Mouse (Mus musculus) hematopoietic stem cell, adult 5-6 weeks (primary cell): ENCODE results near the gene Kremen1. TPM values are rescaled to one million over a fixed set of nuclear protein-coding genes. Genes with fewer than 3 reads are reported as not detected.

Experiments used
- ATAC-seq, 2 experiments: fragments of 125-278 bp in 1 of 2; replicated peaks in 1 of 2; 2 replicates each; pipeline ENCODE4 v1.8.0; 2016 to 2017; ENCODE audit warnings: inconsistent platforms in 2 of 2, mild to moderate bottlenecking in 2 of 2, moderate number of reproducible peaks in 2 of 2, low read depth in 1 of 2, moderate TSS enrichment in 1 of 2; ENCODE audit not compliant: low FRiP score in 2 of 2, poor library complexity in 2 of 2, severe bottlenecking in 2 of 2, insufficient read depth in 1 of 2, low TSS enrichment in 1 of 2
- total RNA-seq: library from RNA; stranded (forward); fragments of 172-1452, 232-1000 nt; gene quantifications from 2 replicates; pipeline ENCODE4 v1.2.3, GENCODE M21; 2017

Gene Kremen1
- total RNA-seq, 1 experiment from 2014 or later, result 6.3 TPM

- ATAC-seq, result no peak
These were observed 10.7 kb upstream of the Kremen1 start for GRCm38 (mm10) chr11:5272066-5272360.

GRCm38 (mm10) chr11:5271274-5272065 lies 10.1 kb upstream of the Kremen1 start:
- no peak for ATAC-seq

DNA sequence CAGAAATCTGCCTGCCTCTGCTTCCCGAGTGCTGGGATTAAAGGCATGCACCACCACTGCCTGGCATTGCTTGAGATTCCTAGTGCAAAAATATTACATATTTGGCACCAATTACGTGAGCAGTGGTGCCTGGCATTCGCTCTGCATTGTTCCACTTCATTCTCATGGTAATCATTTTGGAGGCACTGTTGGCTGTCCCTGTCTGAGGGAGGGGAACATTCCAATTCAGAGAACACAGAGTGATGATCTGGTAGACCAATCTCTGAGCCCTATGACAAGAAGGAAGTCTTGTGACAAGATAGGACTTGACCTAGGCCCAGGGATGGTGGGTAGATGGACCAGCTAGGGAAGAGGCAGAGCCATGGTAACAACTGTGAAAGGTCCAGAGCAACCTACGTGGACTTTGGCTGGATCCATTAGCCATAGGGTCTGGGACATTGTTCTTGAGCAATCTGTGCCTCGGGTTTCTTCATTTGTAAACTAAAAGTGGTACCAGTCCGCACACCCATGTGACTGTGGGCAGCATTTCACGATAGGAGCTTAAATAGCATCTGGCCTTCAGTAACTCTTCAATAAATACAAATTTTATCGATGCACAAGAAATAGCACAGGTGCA lies 8.6 kb upstream of the Kremen1 start:
- ATAC-seq, result no peak

GRCm38 (mm10) chr11:5265764-5266163 lies 4.4 kb upstream of the Kremen1 start:
- ATAC-seq, result no peak

DNA sequence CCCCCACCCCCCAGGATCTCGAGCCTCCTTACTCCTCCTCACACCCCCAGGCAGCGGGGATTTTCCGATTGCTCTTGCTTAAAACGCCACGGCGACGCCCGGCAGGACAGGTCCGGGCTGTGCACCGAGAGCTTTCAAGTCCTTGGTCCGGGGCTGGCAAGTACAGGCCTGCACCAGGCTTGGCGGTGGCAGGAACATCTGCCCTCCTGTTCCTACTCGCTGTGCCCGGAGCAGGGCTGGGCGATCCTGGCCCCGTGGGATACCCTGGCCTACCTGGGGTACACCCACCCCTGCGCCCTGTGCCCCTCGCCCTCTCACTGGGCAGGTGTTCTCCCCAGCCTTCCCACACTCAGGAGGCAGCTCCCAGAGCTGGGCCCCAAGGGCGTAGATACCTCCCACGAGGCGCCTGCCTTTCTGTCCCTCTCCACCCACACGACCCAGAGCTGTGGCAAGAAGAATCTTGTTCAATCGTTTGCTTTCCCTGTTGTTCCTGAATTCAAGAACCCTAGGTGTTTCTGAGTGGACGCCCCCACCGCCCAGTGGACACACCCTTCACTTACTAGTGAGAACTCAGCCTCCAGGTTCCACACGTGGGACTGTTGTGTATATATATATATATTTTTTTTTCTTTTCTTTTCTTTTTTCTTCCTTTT lies 1.8 kb upstream of the Kremen1 start:
- no peak for ATAC-seq

DNA sequence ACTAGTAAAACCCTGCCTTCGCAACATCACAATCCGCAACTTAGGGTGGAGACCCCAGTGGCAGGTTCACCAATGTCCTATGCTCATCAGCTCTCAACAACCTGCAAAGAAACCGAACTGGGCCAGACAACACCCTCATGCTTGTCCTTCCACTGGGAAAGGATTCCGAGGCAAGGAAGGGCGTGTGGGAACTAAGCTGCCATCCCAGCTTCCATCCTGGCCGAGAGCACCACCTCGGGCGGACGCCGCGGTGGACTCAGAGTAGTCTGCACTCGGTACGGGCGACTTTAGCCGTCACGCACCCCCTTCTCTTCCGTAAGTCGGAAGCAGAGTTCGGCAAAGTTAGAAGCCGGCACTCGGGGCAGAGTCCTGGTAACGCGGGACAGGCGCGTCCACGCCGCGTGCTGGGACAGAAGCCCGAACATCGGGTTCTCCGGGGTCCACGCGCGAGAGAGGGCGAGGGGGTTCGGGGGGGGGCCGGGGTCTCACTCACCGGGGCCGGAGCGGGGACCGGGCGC lies 357 bp downstream of the Kremen1 start:
- ATAC-seq, result peak in 1 of 2 experiments; percentile 31; a peak in 1 of 4 replicates

DNA sequence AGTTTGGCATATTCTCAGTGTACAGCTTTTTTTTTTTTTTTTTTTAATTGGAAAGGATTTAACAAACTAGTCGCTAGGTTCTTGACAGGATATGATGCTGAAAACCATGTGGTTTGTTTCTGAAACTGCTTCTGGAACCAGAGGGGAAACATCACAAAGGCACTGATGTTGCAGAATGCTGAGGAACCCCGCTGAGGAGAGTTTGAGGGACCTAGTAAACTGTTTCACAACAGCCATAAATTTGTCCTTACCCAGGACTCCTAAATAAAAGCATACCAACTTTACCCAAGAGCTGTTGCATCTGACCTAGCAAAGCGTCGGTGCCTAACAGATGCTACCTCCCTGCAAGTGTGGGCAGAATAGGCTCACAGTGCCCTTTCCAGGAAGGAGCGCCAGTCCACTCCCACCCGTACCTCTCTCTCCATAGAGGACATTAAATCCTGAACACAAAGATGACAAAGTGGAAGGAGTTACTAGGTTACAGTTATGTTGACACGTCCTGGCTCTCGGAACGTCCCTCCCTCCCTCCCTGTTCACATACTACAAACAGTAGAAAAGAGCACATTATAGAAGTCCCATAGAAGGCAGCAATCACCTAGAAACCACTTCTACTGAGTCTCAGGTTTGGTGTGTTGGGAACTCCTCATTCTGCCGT lies 1.3 kb downstream of the Kremen1 start:
- ATAC-seq, result no peak

- no peak for ATAC-seq
These were observed 3.3 kb downstream of the Kremen1 start for GRCm38 (mm10) chr11:5258036-5258435.

DNA sequence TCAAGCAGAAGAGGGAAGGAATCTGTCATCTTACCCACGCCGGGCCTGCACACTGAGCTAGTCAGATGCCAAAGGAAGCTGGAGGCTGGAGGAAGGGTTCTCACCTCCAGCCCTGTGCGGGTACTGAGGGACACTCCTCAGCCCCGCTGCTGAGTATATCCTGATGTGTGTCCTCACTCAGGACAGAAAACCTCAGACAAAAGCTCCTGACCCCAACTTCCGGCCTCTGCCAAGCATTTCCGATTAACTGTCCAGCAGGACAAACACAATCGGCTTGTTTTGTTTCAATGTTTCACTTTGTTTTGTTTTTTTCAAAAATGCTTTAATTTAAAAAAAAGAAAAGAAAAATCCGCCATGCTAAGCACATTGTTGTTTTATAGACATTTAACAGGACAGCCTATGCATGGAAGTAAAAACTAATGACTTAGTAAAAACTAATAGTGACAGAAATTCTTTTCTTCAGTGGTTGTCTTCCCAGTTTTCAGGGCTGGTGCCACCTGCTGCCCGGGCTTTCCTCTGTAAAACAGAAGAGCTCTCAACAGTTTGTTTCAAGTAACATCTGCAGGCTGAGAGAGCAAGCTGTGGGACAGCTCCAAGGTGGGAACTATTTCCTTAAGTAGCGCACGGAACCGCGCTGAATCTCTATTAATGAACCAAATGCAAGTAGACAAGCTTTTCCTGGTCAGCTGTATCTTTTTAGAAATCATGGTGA lies 4.1 kb downstream of the Kremen1 start:
- ATAC-seq, result no peak

- ATAC-seq, result no peak
These were observed 5.8 kb downstream of the Kremen1 start for GRCm38 (mm10) chr11:5255509-5256014.

- no peak for ATAC-seq
These were observed 7.3 kb downstream of the Kremen1 start for GRCm38 (mm10) chr11:5254016-5254415.

- ATAC-seq, result peak in 1 of 2 experiments; percentile 45; a peak in 3 of 4 replicates
These were observed 7.8 kb downstream of the Kremen1 start for GRCm38 (mm10) chr11:5253528-5253927.

DNA sequence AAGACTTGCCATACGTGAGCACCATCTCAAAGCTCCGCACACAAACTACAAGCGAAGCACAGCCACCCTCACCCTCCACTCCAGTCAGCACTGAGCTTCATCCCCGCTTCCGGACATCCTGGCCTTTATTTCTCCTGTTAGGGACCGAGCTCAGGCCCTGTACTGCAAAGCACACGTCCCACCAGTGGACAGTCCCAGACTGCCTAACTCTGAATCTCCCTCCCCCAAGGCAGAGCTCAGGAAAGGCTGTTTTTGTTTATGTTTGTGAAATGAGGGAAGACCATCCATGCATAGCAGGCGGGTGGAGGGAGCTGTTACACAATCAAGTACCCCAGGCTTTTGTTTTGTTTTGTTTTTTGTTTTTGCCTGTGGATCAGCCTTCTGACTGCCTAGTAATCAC lies 8.6 kb downstream of the Kremen1 start:
- no peak for ATAC-seq

GRCm38 (mm10) chr11:5251112-5251511 lies 10.2 kb downstream of the Kremen1 start:
- ATAC-seq, result no peak

GRCm38 (mm10) chr11:5248200-5248599 lies 13.2 kb downstream of the Kremen1 start:
- ATAC-seq, result no peak

- ATAC-seq, result no peak
These were observed 15.9 kb downstream of the Kremen1 start for GRCm38 (mm10) chr11:5245431-5245830.

DNA sequence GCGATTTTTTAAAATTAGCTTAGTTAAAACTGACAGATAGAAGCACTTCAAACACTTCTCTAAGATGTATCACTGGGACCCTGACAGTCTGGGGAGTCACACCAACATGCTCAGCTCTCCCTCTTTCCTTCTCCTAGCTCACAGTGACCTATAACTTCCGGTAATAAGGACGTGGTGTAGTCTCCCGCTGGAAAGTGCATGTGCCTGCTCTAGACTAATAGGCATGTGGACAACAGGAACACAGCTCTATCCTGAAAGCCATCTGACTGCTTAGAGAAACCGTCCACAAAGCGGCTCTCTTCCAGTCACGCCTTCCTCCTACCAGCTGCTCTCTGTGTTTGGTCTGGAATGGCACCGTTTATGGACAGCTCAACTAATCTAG lies 16.6 kb downstream of the Kremen1 start:
- ATAC-seq, result no peak
